21 mouse cellular contexts compared by ENCODE assay signal in the genomic region with DNA sequence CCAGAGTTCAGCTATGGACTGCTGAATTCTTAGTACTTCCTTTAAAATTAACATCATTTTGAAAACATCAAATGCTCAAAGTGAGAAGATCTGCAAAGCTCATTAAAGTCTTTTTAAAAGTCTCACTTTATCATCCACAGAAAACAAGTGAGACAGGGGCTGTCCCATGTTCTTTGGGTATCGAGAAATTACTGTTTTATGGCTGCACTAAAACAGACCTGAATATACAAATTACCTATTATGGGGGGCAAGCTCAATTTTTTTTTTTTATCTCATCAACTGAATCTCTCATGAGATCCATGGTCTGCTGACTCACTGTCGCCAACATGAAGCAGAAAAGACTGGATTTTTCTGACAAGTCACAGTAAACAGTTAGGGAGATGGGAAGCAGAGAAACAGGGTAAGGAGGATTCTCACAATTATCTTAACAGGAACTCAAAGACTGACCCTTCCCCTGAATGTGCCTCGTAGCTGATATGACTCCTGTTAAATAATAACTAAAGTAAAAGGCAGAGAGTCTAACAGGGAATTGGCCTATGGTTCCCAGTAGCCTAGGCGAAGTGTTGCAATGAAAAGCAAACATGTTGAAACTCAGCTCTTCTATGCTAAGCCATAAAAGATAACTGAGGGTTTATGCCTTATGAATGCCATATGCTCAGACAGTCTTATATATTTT. TPM values are rescaled to one million over a fixed set of nuclear protein-coding genes. Genes with fewer than 3 reads are reported as not detected.
DNase-seq lines count a peak whose midpoint lies in the region; ATAC-seq and TF ChIP-seq lines count a peak whose summit lies in the region.
"Had no signal": no experiment of that assay in that cellular context is flagged by ENCODE, and none has a peak within 500 bp of the region (broad histone marks: within the 10 kb centered on the region; RNA-seq: fewer than 3 reads in every experiment).

No protein-coding gene starts in this region.

- H3K4me1 ChIP-seq in lung, embryonic 14.5 days (ENCODE audit: insufficient read depth) = no peaks in the 10 kb centered on the region
- no peaks in the 10 kb centered on the region for H3K4me1 ChIP-seq in brown adipose tissue, adult 24 weeks (ENCODE audit: control insufficient read depth, insufficient read depth, insufficient read length, low read length)
- peaks cover 8% of the 10 kb centered on the region for H3K4me1 ChIP-seq in intestine, postnatal 0 days (replicated peaks; ENCODE audit: control insufficient read depth, insufficient read depth, low read length)
- H3K4me1 ChIP-seq: embryonic facial prominence, embryonic 10.5 days; forebrain, embryonic 15.5 days; hindbrain, embryonic 10.5 days; limb, embryonic 10.5 days; midbrain, embryonic 13.5 days had no signal

- no peak for ATAC-seq in lung, embryonic 14.5 days (ENCODE audit: insufficient read depth)
- ATAC-seq in intestine, postnatal 0 days = peak; percentile 78
- ATAC-seq: forebrain, embryonic 15.5 days; hindbrain, postnatal 0 days; midbrain, embryonic 13.5 days had no signal

- DNase-seq in lung, embryonic 14.5 days = peak; percentile 44
- no peak for DNase-seq in lung, postnatal 14 days
- peak; percentile 61 for DNase-seq in yolk sac, embryonic 10.5 days (ENCODE audit: low spot score)
- no peak for DNase-seq in thymus, postnatal 10 days (ENCODE audit: low spot score in 2 of 2)
- DNase-seq in cerebellum, postnatal 10 days = no peak
- DNase-seq: adrenal gland, adult 8-10 months; cerebellum, adult 18-20 months; heart, postnatal 10 days; kidney, adult 2 months; lung, adult 18-20 months; thymus, adult 18-20 months had no signal

- TF ChIP-seq CTCF in lung, embryonic 14.5 days (IDR thresholded peaks at IDR 0.05; ENCODE audit: low read depth) = no peak
- TF ChIP-seq CTCF in intestine, postnatal 0 days (IDR thresholded peaks at IDR 0.05; ENCODE audit: low read depth) = no peak

- H3K4me2 ChIP-seq in lung, embryonic 14.5 days = no peak overlapping the region
- H3K4me2 ChIP-seq in intestine, postnatal 0 days (replicated peaks; ENCODE audit: low read depth) = 0 out of 2 replicates have a peak overlapping the region, but pooled peaks have one; percentile 17
- H3K4me2 ChIP-seq: forebrain, embryonic 15.5 days; heart, embryonic 12.5 days; midbrain, embryonic 13.5 days had no signal

- H3K27me3 ChIP-seq in lung, embryonic 14.5 days (ENCODE audit: insufficient read depth, low read length) = no peaks in the 10 kb centered on the region
- no peaks in the 10 kb centered on the region for H3K27me3 ChIP-seq in intestine, postnatal 0 days (replicated peaks; ENCODE audit: control insufficient read depth, insufficient read depth, low read length)
- H3K27me3 ChIP-seq: forebrain, embryonic 15.5 days; heart, embryonic 12.5 days; midbrain, embryonic 13.5 days had no signal

- H3K4me3 ChIP-seq in lung, embryonic 14.5 days (ENCODE audit: low read depth, low read length) = no peak overlapping the region
- no peak overlapping the region for H3K4me3 ChIP-seq in brown adipose tissue, adult 24 weeks (ENCODE audit: insufficient read depth, low read depth, low read length)
- no peak overlapping the region for H3K4me3 ChIP-seq in intestine, postnatal 0 days (ENCODE audit: low read depth, low read length)
- H3K4me3 ChIP-seq: embryonic facial prominence, embryonic 10.5 days; forebrain, embryonic 15.5 days; heart, embryonic 12.5 days; hindbrain, embryonic 10.5 days; limb, embryonic 10.5 days; midbrain, embryonic 13.5 days had no signal

- 35% methylated on average over 4 of the region's 4 CpGs for WGBS in lung, embryonic 14.5 days
- WGBS in intestine, postnatal 0 days = 25% methylated on average over 4 of the region's 4 CpGs

- no peaks in the 10 kb centered on the region for H3K36me3 ChIP-seq in lung, embryonic 14.5 days (ENCODE audit: insufficient read depth)
- H3K36me3 ChIP-seq in intestine, postnatal 0 days (ENCODE audit: control insufficient read depth, insufficient read depth) = no peaks in the 10 kb centered on the region
- H3K36me3 ChIP-seq: embryonic facial prominence, embryonic 10.5 days; forebrain, embryonic 15.5 days; heart, embryonic 12.5 days; hindbrain, embryonic 10.5 days; limb, embryonic 10.5 days; midbrain, embryonic 13.5 days had no signal

- H3K27ac ChIP-seq in lung, embryonic 14.5 days (ENCODE audit: low read depth) = no peak overlapping the region
- H3K27ac ChIP-seq in brown adipose tissue, adult 24 weeks (replicated peaks; ENCODE audit: low read depth, low read length) = peak overlapping the region; percentile 41; the same call in 1 of the 2 replicates
- H3K27ac ChIP-seq in intestine, postnatal 0 days (ENCODE audit: low read depth, low read length) = no peak overlapping the region
- H3K27ac ChIP-seq: embryonic facial prominence, embryonic 10.5 days; forebrain, embryonic 15.5 days; hindbrain, embryonic 10.5 days; hindbrain, postnatal 0 days; kidney, postnatal 0 days; limb, embryonic 10.5 days; midbrain, embryonic 13.5 days had no signal

- H3K9me3 ChIP-seq in lung, embryonic 14.5 days (ENCODE audit: low read depth, low read length) = no peaks in the 10 kb centered on the region
- no peaks in the 10 kb centered on the region for H3K9me3 ChIP-seq in intestine, postnatal 0 days (ENCODE audit: control insufficient read depth)
- H3K9me3 ChIP-seq: embryonic facial prominence, embryonic 10.5 days; forebrain, embryonic 15.5 days; heart, embryonic 12.5 days; hindbrain, embryonic 10.5 days; limb, embryonic 10.5 days; midbrain, embryonic 13.5 days had no signal

- no peak overlapping the region for H3K9ac ChIP-seq in lung, embryonic 14.5 days
- no peak overlapping the region for H3K9ac ChIP-seq in intestine, postnatal 0 days (ENCODE audit: low read depth, low read length)
- H3K9ac ChIP-seq: forebrain, embryonic 15.5 days; heart, embryonic 12.5 days; midbrain, embryonic 13.5 days had no signal

RNA-seq across cellular contexts. Expression of gene Ghr, which starts 18.3 kb away (rescaled TPM):
- 133 and 139 TPM in 2 replicates for polyA plus RNA-seq in lung, embryonic 14.5 days (2014; fragmentation: Nextera tagmentation; extraction: Ambion mirVana)
- 215 and 251 TPM in 2 replicates for polyA plus RNA-seq in brown adipose tissue, adult 24 weeks (2012; ENCODE audit: insufficient read depth, insufficient read length, missing spikeins)
- polyA plus RNA-seq in intestine, postnatal 0 days (2015; fragmentation: Nextera tagmentation; extraction: Ambion mirVana) = 81.9 and 94.3 TPM in 2 replicates

Comparison
In these comparisons a context has a peak if more than half of its experiments do, and no peak if none do; other contexts are left out.
1. DNase-seq: peak in lung, embryonic 14.5 days (single experiment) and yolk sac, embryonic 10.5 days (single experiment); none in lung, postnatal 14 days (single experiment), thymus, postnatal 10 days (0 of 2) and cerebellum, postnatal 10 days (0 of 2).